Mouse (Mus musculus) gastrocnemius, postnatal 4 days (tissue): ENCODE data around the gene Nckap5. TPM values are rescaled to one million over a fixed set of nuclear protein-coding genes. Genes with fewer than 3 reads are reported as not detected.

Experiments used
- DNase-seq, 2 experiments: peaks; one replicate each; pipeline ENCODE4 v3.0.0; 2021 to 2022; ENCODE audit warnings: low spot score in 2 of 2, mixed read lengths in 2 of 2
- total RNA-seq, 2 experiments: library from RNA; stranded (reverse); gene quantifications; 2 replicates each; pipeline ENCODE4 v1.2.3; 2021

Nckap5 gene
- total RNA-seq, 2 experiments from 2014 or later = 6.7 to 7.5 TPM

- DNase-seq = no peak
These were observed 907.5 kb downstream of the Nckap5 start for GRCm38 (mm10) chr1:125923062-125923461.

DNA sequence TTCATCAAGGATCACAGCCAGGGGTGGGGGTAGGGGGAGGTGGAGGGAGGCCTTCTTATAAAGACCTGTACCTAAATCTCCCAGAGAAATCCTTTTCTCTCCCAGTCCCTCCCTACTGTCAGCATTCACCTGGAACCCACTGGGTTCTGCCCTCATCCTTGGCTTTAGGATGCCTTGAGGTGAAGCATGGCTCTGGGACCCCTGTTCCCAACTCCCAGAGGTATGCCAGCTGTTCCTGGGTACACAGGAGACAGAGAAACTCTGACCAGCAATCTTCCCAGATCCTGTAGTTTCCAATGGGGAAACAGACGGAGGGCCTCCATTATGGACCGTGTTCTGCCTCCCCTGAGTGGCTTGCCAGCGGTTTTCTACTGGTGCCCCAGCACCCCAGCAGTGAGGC lies 909.9 kb downstream of the Nckap5 start:
- DNase-seq = no peak

DNA sequence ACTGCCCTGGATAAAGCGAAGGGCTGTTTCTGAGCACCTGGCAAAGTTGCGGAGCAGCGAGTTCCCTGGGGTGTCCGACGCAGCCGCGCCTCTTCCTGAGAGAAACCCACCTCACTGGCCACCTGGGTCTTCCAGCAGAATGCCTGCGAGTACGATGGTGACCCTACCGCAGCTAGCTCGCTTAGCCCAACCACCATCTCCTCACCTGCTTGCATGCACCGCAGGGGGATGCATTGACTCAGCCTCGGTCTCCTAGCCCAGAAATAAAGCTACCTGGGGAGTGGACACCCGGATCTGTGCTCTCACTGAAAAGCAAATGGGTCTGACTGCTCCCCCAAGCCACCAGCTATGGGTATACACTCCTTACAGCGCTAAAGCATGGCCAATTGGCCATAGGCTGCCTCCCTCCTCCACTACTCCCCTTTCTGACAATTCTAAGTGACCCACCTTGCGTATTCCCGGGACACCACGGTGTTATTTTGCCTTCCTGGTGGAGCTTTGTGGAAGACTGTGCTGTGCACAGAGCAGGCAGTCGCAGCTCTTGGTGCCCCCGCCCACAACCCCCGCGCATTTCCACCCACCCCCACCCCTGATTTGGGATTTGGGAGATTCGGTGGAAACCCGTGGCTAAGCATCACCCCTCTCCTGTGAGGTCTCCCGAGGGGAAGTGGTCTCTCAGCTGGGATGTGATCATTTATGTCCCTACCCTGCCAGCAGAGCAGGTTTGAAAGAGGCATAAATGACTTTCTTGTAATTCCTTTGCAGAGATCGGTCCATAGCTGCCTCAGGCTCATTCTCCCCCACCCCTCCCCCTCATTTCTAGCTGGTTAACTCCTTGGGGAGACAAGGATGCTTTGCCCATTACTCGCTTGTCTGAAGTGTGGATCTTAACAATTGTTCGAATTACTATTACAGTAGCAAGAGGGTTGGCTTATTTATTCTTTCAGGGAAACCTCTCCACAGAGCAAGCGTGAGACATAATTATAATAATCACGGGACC lies 917.7 kb downstream of the Nckap5 start, which contains the start of gene Lypd1:
Gene Lypd1 (minus strand): TSS at position 501 of the 1,000 bp plus-strand sequence.
- no peak for DNase-seq

DNA sequence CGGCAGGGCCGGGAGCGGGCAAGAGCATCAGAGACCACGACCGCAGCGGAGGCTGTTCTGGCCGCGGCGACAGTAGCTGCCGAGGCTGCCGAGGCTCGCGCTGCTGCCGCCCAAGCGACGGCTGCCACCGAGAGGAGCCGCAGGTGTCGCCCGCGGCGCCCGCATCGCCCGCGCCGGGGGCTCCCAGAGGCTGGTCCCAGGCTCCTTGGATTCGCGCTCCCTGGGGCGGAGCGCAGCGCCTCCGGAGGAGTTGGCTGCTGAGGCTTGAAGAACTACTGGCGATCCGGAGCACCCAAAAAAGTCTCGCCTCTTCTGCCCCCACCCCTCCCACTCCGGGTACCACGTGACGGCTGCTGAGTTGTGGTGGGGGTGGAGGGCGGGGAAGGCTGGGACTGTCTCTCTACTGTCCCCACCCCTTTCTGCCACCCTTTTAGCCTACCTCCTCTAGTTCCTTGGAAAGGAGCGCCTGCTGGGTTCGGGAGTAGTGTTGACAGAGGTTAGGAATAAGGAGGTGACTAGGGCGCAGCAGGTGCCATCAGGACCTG lies 918.6 kb downstream of the Nckap5 start:
- DNase-seq = no peak

GRCm38 (mm10) chr1:125911337-125911900 lies 919.2 kb downstream of the Nckap5 start:
- DNase-seq = peak in 1 of 2 experiments; percentile 14

- DNase-seq = no peak
These were observed 919.7 kb downstream of the Nckap5 start for GRCm38 (mm10) chr1:125910871-125911265.

DNA sequence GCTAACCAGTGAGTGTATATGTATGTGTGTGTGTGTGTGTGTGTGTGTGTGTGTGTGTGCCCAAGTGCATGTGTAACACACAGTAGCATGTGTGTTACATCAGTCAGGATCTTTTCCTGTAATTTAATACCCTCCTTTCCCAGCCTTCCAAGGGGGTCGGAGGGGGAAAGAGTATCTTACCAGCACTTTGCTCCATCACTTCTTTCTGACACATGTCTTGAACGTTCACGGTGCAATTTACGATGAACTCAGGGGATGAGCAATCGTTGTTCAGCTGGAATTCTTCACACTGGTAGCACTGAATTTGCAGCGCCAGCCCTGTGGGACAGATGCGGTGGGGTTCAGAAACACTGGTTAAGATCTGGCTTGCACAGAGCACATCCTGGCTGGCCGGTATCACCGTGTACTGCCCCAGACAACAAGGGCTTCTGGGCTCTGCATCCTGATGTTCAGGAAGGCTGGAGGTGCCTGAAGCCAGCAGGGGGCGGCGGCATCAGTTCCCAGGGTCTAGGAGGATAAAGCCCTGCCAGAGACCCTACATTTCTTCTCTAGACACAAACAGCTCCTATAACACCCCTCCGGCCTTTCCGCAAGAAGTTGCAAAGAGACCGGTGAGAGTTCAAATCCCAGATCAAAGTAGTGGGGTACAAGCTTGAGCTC lies 920.3 kb downstream of the Nckap5 start:
- DNase-seq = peak in 1 of 2 experiments; percentile 24

- DNase-seq = no peak
These were observed 937.4 kb downstream of the Nckap5 start for GRCm38 (mm10) chr1:125893158-125893557.

DNA sequence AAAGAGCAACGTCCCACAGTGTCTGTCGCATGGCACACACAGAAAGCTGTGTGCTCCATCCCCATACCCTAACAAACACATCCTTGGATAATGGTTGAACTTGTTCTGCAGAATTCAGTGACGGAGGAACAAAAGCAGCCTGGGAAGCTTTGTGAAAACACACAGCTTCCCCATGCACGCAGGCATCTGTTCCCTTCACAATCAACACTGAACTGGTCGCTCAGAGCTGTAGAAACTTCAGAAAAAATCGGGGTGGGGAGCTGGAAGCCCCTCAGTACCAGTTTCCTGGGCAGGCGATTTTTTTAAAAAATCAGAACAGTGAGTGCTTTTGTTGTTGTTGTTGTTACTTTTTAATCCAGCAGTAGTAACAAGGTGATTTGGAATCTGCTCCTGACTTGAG lies 960.5 kb downstream of the Nckap5 start:
- no peak for DNase-seq
